Mouse (Mus musculus) liver, postnatal 0 days (tissue): Measurements from ENCODE around the gene Rfx4.

Experiments used
- CTCF ChIP-seq: sonication (generic); IDR thresholded peaks from 2 replicates; pipeline ENCODE4 v1.5.1; 2016; ENCODE audit warnings: antibody characterized with exemption, low read depth
- EP300 ChIP-seq: IDR thresholded peaks from 2 replicates; pipeline ENCODE4 v1.6.1; 2016; ENCODE audit warnings: antibody characterized with exemption, low read depth, mild to moderate bottlenecking

DNA sequence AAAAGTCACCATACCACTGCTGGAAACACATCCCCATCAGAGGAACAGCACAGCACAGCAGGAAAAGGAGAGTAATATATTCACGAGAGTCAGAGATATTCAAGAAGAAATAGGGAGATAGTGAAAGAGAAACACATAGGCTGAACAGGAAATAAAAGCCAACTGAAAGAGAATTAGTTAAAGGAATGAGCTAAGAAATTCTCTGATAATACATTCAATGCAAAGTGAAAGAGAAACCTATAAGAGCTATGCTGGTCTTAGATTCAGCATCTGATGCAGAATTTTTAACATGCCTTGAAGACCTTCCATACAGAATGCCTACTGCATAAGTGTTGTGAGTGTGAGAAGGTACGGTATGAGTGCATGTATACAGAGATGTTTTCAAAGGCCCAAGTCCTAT is 126.7 kb downstream of the Rfx4 start:
- no peak for TF ChIP-seq CTCF
- no peak for TF ChIP-seq EP300
